ENCODE assay signal across 8 mouse cellular contexts in the genomic region with DNA sequence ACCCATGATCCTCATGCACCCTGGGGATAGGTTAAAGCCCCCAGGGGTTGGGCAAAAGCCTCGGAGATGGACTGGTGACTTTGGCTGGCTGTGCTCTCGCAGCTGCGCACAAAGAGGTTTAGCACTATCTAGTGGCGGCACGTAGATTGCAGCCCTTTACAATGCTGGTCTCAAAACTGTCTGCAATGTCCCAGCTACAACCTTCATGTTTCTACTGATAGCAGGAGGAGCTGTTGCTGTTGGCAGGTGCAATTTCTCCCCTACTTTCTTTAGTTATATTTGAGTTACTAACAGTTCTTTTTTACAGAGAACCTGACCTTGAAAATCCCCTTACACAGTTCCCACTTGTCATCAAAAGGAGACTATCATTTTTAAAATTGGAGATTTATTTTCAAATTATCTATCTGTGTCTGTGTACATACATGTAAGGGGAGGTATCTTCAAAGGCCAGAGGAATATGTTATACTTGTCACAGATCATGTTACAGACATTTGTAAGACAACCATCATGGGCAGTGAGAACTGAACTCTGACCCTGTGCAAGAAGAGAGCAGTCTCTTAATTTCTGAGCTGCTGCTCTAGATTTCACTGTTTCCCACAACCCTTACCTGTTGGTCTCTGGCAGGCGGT.
DNase-seq lines count a peak whose midpoint lies in the region; ATAC-seq lines count a peak whose summit lies in the region.

No protein-coding gene starts in this region.

- 11% methylated on average over 6 of the region's 6 CpGs for WGBS in embryonic facial prominence, embryonic 10.5 days
- 10% methylated on average over 5 of the region's 6 CpGs for WGBS in hindbrain, embryonic 16.5 days
- WGBS in neural tube, embryonic 15.5 days, result 15% methylated on average over 5 of the region's 6 CpGs

- no peak overlapping the region for H3K4me3 ChIP-seq in embryonic facial prominence, embryonic 10.5 days
- no peak overlapping the region for H3K4me3 ChIP-seq in hindbrain, embryonic 16.5 days (ENCODE audit: low read length)
- H3K4me3 ChIP-seq in neural tube, embryonic 15.5 days (replicated peaks), result no peak overlapping the region

- H3K9me3 ChIP-seq in embryonic facial prominence, embryonic 10.5 days, result no peaks in the 10 kb centered on the region
- no peaks in the 10 kb centered on the region for H3K9me3 ChIP-seq in hindbrain, embryonic 16.5 days (ENCODE audit: control insufficient read depth, low read length)
- no peaks in the 10 kb centered on the region for H3K9me3 ChIP-seq in neural tube, embryonic 15.5 days (replicated peaks)

- peak; percentile 38 for DNase-seq in layer of hippocampus, adult 11-12 months (ENCODE audit: low spot score)
- no peak for DNase-seq in layer of hippocampus, adult 9-11 months
- peak; percentile 32 for DNase-seq in embryonic facial prominence, embryonic 10.5 days (ENCODE audit: low spot score)
- peak; percentile 21 to 25 for DNase-seq in left cerebral cortex, adult 18-20 months (ENCODE audit: low spot score in 2 of 2)
- no peak for DNase-seq in gastrocnemius, postnatal 10 days

- H3K4me1 ChIP-seq in embryonic facial prominence, embryonic 10.5 days, result no peaks in the 10 kb centered on the region
- no peaks in the 10 kb centered on the region for H3K4me1 ChIP-seq in hindbrain, embryonic 16.5 days (ENCODE audit: control insufficient read depth, insufficient read depth, low read depth, low read length)
- H3K4me1 ChIP-seq in neural tube, embryonic 15.5 days, result no peaks in the 10 kb centered on the region

- no peaks in the 10 kb centered on the region for H3K27me3 ChIP-seq in embryonic facial prominence, embryonic 10.5 days (replicated peaks; ENCODE audit: low read depth, poor library complexity, severe bottlenecking)
- no peaks in the 10 kb centered on the region for H3K27me3 ChIP-seq in hindbrain, embryonic 16.5 days (replicated peaks; ENCODE audit: control insufficient read depth, insufficient read depth, low read length)
- no peaks in the 10 kb centered on the region for H3K27me3 ChIP-seq in neural tube, embryonic 15.5 days (replicated peaks)

- H3K36me3 ChIP-seq in embryonic facial prominence, embryonic 10.5 days (replicated peaks), result no peaks in the 10 kb centered on the region
- H3K36me3 ChIP-seq in hindbrain, embryonic 16.5 days (ENCODE audit: control insufficient read depth, insufficient read depth, low read length), result no peaks in the 10 kb centered on the region
- H3K36me3 ChIP-seq in neural tube, embryonic 15.5 days, result no peaks in the 10 kb centered on the region

- no peak overlapping the region for H3K27ac ChIP-seq in embryonic facial prominence, embryonic 10.5 days (replicated peaks)
- H3K27ac ChIP-seq in hindbrain, embryonic 16.5 days (ENCODE audit: low read depth, low read length), result no peak overlapping the region
- no peak overlapping the region for H3K27ac ChIP-seq in neural tube, embryonic 15.5 days (replicated peaks)

- peak; percentile 88 for ATAC-seq in hindbrain, embryonic 16.5 days
- peak; percentile 83 for ATAC-seq in neural tube, embryonic 15.5 days (ENCODE audit: low FRiP score)
- ATAC-seq in inflammation-experienced regulatory T-cells, adult 6 months, result no peak

- H3K9ac ChIP-seq in hindbrain, embryonic 16.5 days (ENCODE audit: low read depth, low read length), result no peak overlapping the region
- no peak overlapping the region; the same call in 1 of the 2 replicates for H3K9ac ChIP-seq in neural tube, embryonic 15.5 days (replicated peaks)

- H3K4me2 ChIP-seq in hindbrain, embryonic 16.5 days (ENCODE audit: low read length), result no peak overlapping the region
- H3K4me2 ChIP-seq in neural tube, embryonic 15.5 days, result no peak overlapping the region

Comparison
In these comparisons a context has a peak if more than half of its experiments do, and no peak if none do; other contexts are left out.
1. DNase-seq: peak in layer of hippocampus, adult 11-12 months (single experiment), embryonic facial prominence, embryonic 10.5 days (single experiment) and left cerebral cortex, adult 18-20 months (2 of 2); none in layer of hippocampus, adult 9-11 months (single experiment) and gastrocnemius, postnatal 10 days (single experiment).